Mouse (Mus musculus): ENCODE data around the gene Mipep.

DNA sequence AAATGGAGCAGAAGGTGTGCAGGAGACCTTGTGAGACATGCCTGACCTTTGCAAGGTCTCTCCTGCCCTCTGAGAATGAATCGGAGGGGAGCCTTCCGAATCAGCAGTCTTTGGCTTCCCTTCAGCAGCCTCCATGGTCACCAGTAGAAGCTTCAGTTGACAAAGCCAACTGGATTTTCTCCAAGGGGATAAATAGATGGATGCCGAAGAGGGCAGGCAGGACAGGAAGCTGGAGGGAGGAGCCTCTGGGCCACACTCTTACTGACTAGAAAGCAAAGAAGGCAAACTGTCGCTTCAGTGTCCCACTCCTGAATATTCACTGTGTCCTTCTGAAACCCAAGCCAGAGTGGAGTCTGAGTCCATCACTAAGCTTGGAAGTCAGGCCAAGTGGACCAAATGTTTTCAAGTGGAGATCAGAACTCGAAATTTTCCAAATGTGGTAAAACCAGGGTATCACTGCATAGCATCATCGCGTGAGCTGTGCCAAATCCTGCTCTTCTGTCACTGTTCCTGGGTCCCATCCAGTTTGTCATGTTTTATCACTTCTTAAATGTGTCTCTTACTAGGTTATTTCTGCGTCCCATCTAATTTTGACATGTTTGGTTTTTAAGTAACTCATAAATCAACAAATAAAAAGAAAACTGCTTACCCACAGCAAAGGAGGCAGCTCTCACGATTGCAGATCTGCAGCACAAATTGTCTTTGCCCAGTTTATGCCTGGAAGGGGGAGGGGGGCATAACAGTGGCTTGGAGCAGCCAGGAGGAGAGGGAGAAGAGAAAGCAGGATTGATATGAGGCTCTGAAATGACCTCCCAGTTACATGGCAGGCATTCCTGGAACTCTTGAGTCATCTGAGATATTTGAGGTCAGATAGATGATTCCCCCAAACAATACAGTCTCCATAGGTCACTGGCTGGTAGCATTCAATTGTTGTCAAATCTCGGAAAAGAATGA, 122.3 kb downstream of the Mipep start:
- no peak for TF ChIP-seq CTCF (IDR thresholded peaks at IDR 0.05; ENCODE audit: low read depth)
- no peak for TF ChIP-seq EP300 (optimal IDR thresholded peaks at IDR 0.05)

All from stomach, postnatal 0 days (tissue).